ENCODE assay signal across 9 mouse cellular contexts in genomic region chr13:56103796-56104746, GRCm38 (mm10). TPM values are rescaled to one million over a fixed set of nuclear protein-coding genes. Genes with fewer than 3 reads are reported as not detected.
DNase-seq lines count a peak whose midpoint lies in the region; ATAC-seq and TF ChIP-seq lines count a peak whose summit lies in the region.
"Had no signal": no experiment of that assay in that cellular context is flagged by ENCODE, and none has a peak within 500 bp of the region (broad histone marks: within the 10 kb centered on the region; RNA-seq: fewer than 3 reads in every experiment).

No protein-coding gene starts in this region.

- DNase-seq in hindbrain, embryonic 10.5 days (ENCODE audit: low spot score): no peak
- DNase-seq in cerebellum, adult 11-12 months: peak; percentile 61
- no peak for DNase-seq in hindbrain, embryonic 14.5 days (ENCODE audit: low spot score)
- DNase-seq in limb, embryonic 14.5 days (ENCODE audit: low spot score): no peak
- DNase-seq in adrenal gland, postnatal 10 days: no peak
- no peak for DNase-seq in adrenal gland, postnatal 14 days
- DNase-seq: gastrocnemius, postnatal 25 days had no signal

- H3K27me3 ChIP-seq in hindbrain, embryonic 12.5 days: no peaks in the 10 kb centered on the region
- H3K27me3 ChIP-seq in hindbrain, embryonic 10.5 days (ENCODE audit: insufficient read depth, poor library complexity, severe bottlenecking): no peaks in the 10 kb centered on the region
- H3K27me3 ChIP-seq in hindbrain, embryonic 14.5 days (ENCODE audit: control insufficient read depth, insufficient read depth, low read length): no peaks in the 10 kb centered on the region
- H3K27me3 ChIP-seq in limb, embryonic 14.5 days (ENCODE audit: control insufficient read depth, insufficient read depth, low read length): no peaks in the 10 kb centered on the region

- WGBS in hindbrain, embryonic 12.5 days: 90% methylated on average over 26 of the region's 26 CpGs
- 94% methylated on average over 26 of the region's 26 CpGs for WGBS in hindbrain, embryonic 10.5 days
- WGBS in hindbrain, embryonic 14.5 days: 83% methylated on average over 26 of the region's 26 CpGs
- 84% methylated on average over 26 of the region's 26 CpGs for WGBS in limb, embryonic 14.5 days

- 0 out of 2 replicates have a peak overlapping the region, but pooled peaks have one; percentile 1 for H3K27ac ChIP-seq in hindbrain, embryonic 12.5 days
- no peak overlapping the region for H3K27ac ChIP-seq in hindbrain, embryonic 10.5 days
- peak overlapping the region; percentile 82 for H3K27ac ChIP-seq in hindbrain, embryonic 14.5 days
- no peak overlapping the region for H3K27ac ChIP-seq in limb, embryonic 14.5 days (replicated peaks; ENCODE audit: low read depth, low read length)

- H3K4me1 ChIP-seq in hindbrain, embryonic 12.5 days: peaks cover 27% of the 10 kb centered on the region
- peaks cover 4% of the 10 kb centered on the region; the same call in 1 of the 2 replicates for H3K4me1 ChIP-seq in hindbrain, embryonic 10.5 days (replicated peaks)
- H3K4me1 ChIP-seq in hindbrain, embryonic 14.5 days (replicated peaks; ENCODE audit: control insufficient read depth, insufficient read depth, low read length): peaks cover 30% of the 10 kb centered on the region
- peaks cover 38% of the 10 kb centered on the region for H3K4me1 ChIP-seq in limb, embryonic 14.5 days (ENCODE audit: control insufficient read depth, insufficient read depth, low read length)

- H3K9ac ChIP-seq in hindbrain, embryonic 12.5 days: no peak overlapping the region
- H3K9ac ChIP-seq in hindbrain, embryonic 14.5 days: no peak overlapping the region
- no peak overlapping the region for H3K9ac ChIP-seq in limb, embryonic 14.5 days (ENCODE audit: low read depth, low read length, severe bottlenecking)

- no peak for TF ChIP-seq POLR2A in limb, embryonic 14.5 days (IDR thresholded peaks at IDR 0.05; ENCODE audit: borderline replicate concordance, extremely low read depth, insufficient read depth, insufficient read length)

- no peak overlapping the region for H3K4me2 ChIP-seq in hindbrain, embryonic 12.5 days (replicated peaks)
- no peak overlapping the region for H3K4me2 ChIP-seq in hindbrain, embryonic 14.5 days (replicated peaks)
- no peak overlapping the region for H3K4me2 ChIP-seq in limb, embryonic 14.5 days (replicated peaks; ENCODE audit: low read depth, low read length, severe bottlenecking)

- H3K36me3 ChIP-seq in hindbrain, embryonic 12.5 days: peaks cover 52% of the 10 kb centered on the region
- peaks cover 99% of the 10 kb centered on the region for H3K36me3 ChIP-seq in hindbrain, embryonic 10.5 days
- H3K36me3 ChIP-seq in hindbrain, embryonic 14.5 days (replicated peaks; ENCODE audit: control insufficient read depth, insufficient read depth): peaks cover 23% of the 10 kb centered on the region
- peaks cover 57% of the 10 kb centered on the region for H3K36me3 ChIP-seq in limb, embryonic 14.5 days (ENCODE audit: control insufficient read depth, insufficient read depth, low read length)

- no peak for ATAC-seq in hindbrain, embryonic 12.5 days (ENCODE audit: low FRiP score)
- ATAC-seq in hindbrain, embryonic 14.5 days (ENCODE audit: low FRiP score): peak; percentile 70
- 0 out of 2 replicates have a peak, but pooled peaks have one; percentile 19 for ATAC-seq in limb, embryonic 14.5 days (ENCODE audit: low FRiP score, low read depth)
- no peak for ATAC-seq in CD4-positive, CD25-positive, alpha-beta regulatory T cell, adult 4 months

- H3K9me3 ChIP-seq in hindbrain, embryonic 12.5 days (replicated peaks): no peaks in the 10 kb centered on the region
- no peaks in the 10 kb centered on the region for H3K9me3 ChIP-seq in hindbrain, embryonic 10.5 days
- H3K9me3 ChIP-seq in hindbrain, embryonic 14.5 days (ENCODE audit: control insufficient read depth, low read length): no peaks in the 10 kb centered on the region
- H3K9me3 ChIP-seq in limb, embryonic 14.5 days (ENCODE audit: control insufficient read depth, low read length): no peaks in the 10 kb centered on the region

- no peak overlapping the region for H3K4me3 ChIP-seq in hindbrain, embryonic 12.5 days
- no peak overlapping the region for H3K4me3 ChIP-seq in hindbrain, embryonic 10.5 days
- H3K4me3 ChIP-seq in hindbrain, embryonic 14.5 days (replicated peaks; ENCODE audit: low read length): no peak overlapping the region
- H3K4me3 ChIP-seq in limb, embryonic 14.5 days (replicated peaks; ENCODE audit: low read length): no peak overlapping the region

RNA-seq across cellular contexts. Expression of gene H2afy, which starts 32.1 kb away (rescaled TPM):
- 491 and 497 TPM in 2 replicates for polyA plus RNA-seq in hindbrain, embryonic 12.5 days (2016; fragmentation: Nextera tagmentation; extraction: Ambion mirVana)
- polyA plus RNA-seq in hindbrain, embryonic 10.5 days (2016; fragmentation: Nextera tagmentation; extraction: Ambion mirVana): 494 and 510 TPM in 2 replicates
- 287 and 316 TPM in 2 replicates for polyA plus RNA-seq in hindbrain, embryonic 14.5 days (2014; fragmentation: Nextera tagmentation; extraction: Ambion mirVana)
- polyA plus RNA-seq in limb, embryonic 14.5 days (2012; rRNA removed): 231 and 297 TPM in 2 replicates
- 304 and 351 TPM in 2 replicates for polyA plus RNA-seq in limb, embryonic 14.5 days (2014; fragmentation: Nextera tagmentation; extraction: Ambion mirVana)
- 100 to 1,000 TPM; 117 to 122 TPM for total RNA-seq in adrenal gland, postnatal 10 days (2021)
- polyA plus RNA-seq in CD4-positive, CD25-positive, alpha-beta regulatory T cell, adult 4 months (2017; shearing (Covaris generic)): 100 to 1,000 TPM; 106 to 135 TPM
- total RNA-seq in adrenal gland, postnatal 14 days (2021): 126 and 140 TPM in 2 replicates

Comparison
In these comparisons a context has a peak if more than half of its experiments do, and no peak if none do; other contexts are left out.
1. ATAC-seq: peak in hindbrain, embryonic 14.5 days (single experiment) and limb, embryonic 14.5 days (single experiment); none in hindbrain, embryonic 12.5 days (single experiment) and CD4-positive, CD25-positive, alpha-beta regulatory T cell, adult 4 months (single experiment).
2. H3K27ac ChIP-seq: peak in hindbrain, embryonic 12.5 days (single experiment) and hindbrain, embryonic 14.5 days (single experiment); none in hindbrain, embryonic 10.5 days (single experiment) and limb, embryonic 14.5 days (single experiment).